Mouse (Mus musculus): Measurements from ENCODE around the gene Btbd11.

DNA sequence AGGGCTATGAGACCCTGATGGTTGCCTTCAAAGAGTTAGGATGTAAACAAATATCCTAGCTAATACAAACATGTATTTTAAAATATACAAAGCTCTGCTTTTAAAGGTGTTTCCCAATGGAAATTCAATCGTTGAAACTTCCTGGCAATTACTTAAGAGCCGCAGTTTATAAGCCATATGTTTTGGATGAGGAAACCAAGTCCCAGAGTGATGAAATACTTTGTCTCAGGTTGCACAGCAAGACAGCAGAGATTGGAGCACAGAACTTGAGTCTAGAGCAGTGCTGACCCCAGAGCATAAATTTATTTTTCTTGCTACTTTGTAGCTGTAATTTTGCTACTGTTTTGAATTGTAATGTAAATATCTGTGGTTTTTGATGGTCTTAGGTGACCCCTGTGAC is 110.4 kb downstream of the Btbd11 start:
- TF ChIP-seq POLR2A (IDR thresholded peaks at IDR 0.05; ENCODE audit: borderline replicate concordance, low read depth, low read length) (no peak), CTCF (IDR thresholded peaks at IDR 0.05; ENCODE audit: low read depth, low read length) (no peak)
